Mouse (Mus musculus): ENCODE data around the gene Dolk.

DNA sequence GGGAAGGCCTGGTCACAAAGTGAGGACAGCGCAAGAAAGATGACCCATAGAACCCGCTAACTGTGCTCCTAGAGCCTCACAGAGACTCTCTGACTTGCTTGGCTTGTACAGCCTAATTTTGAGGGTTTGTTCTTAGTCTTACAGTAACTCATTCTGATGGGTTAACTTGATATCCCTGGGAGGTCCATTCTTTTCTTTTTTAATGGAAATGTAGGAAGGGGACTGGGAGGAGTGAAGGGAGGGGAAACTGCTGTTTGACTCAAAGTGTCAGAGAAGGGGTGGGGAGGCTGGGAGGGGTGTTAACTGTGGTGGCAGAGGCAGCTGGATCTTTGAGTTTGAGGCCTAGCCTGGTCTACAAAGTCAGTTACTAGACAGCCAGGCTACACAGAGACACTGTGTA lies 49.2 kb upstream of the Dolk start:
- no peak for TF ChIP-seq CTCF (IDR thresholded peaks at IDR 0.05; ENCODE audit: insufficient read depth, low read depth, low read length)
- no peak for TF ChIP-seq POLR2A (IDR thresholded peaks at IDR 0.05; ENCODE audit: insufficient read depth, low read depth, low read length)

Data from olfactory bulb, adult 2 months (tissue).